Mouse (Mus musculus) stomach, embryonic 15.5 days (tissue): ENCODE measurements around the gene 4921507P07Rik. TPM values are rescaled to one million over a fixed set of nuclear protein-coding genes. Genes with fewer than 3 reads are reported as not detected.
"Not testable (repeated sequence)": the region's sequence is repeated elsewhere in the genome, so short reads cannot be mapped to it uniquely, and the experiment has no call there.

Source experiments
- ATAC-seq: fragments of 200-750 bp; cut with Nextera tagmentation; 2 replicates; pipeline ENCODE4 v1.8.0; 2017; ENCODE audit warnings: low read depth, moderate number of reproducible peaks, moderate TSS enrichment; ENCODE audit not compliant: insufficient read depth, low FRiP score
- H3K27ac ChIP-seq: fragments of 300-500 bp; sonication (generic); 2 replicates; pipeline ENCODE4 v1.5.1; 2015; ENCODE audit warnings: mild to moderate bottlenecking, inconsistent platforms
- H3K27me3 ChIP-seq: fragments of 300-500 bp; sonication (generic); replicated peaks from 2 replicates; pipeline ENCODE4 v1.6.1; 2015; ENCODE audit warnings: inconsistent platforms
- H3K36me3 ChIP-seq: fragments of 300-500 bp; sonication (generic); 2 replicates; pipeline ENCODE4 v1.6.1; 2015; ENCODE audit warnings: inconsistent platforms
- H3K4me1 ChIP-seq: fragments of 300-500 bp; sonication (generic); 2 replicates; pipeline ENCODE4 v1.6.1; 2015; ENCODE audit warnings: inconsistent platforms
- H3K4me2 ChIP-seq: fragments of 300-500 bp; sonication (generic); 2 replicates; pipeline ENCODE4 v1.6.1; 2015; ENCODE audit warnings: mild to moderate bottlenecking, inconsistent platforms
- H3K4me3 ChIP-seq: fragments of 300-500 bp; sonication (generic); replicated peaks from 2 replicates; pipeline ENCODE4 v1.5.1; 2015; ENCODE audit warnings: inconsistent platforms
- H3K9ac ChIP-seq: fragments of 300-500 bp; sonication (generic); 2 replicates; pipeline ENCODE4 v1.6.1; 2015; ENCODE audit warnings: inconsistent platforms
- H3K9me3 ChIP-seq: fragments of 300-500 bp; sonication (generic); 2 replicates; pipeline ENCODE4 v1.6.1; 2016; ENCODE audit warnings: inconsistent platforms
- WGBS: fragments of 180-500 bp; shearing (Covaris S2); methylation state at CpG from one replicate; pipeline ENCODE4 v1.1.7; 2015; 5-methylcytosine and 5-hydroxymethylcytosine counted together
- polyA plus RNA-seq: library from polyadenylated mRNA; unstranded; fragments of >200 nt; fragmentation: Nextera tagmentation; extraction: Ambion mirVana; gene quantifications from 2 replicates; pipeline ENCODE4 v1.2.1, GENCODE M21; 2015

The 4921507P07Rik gene
- polyA plus RNA-seq, result 0.80 and 0.81 TPM in 2 replicates

DNA sequence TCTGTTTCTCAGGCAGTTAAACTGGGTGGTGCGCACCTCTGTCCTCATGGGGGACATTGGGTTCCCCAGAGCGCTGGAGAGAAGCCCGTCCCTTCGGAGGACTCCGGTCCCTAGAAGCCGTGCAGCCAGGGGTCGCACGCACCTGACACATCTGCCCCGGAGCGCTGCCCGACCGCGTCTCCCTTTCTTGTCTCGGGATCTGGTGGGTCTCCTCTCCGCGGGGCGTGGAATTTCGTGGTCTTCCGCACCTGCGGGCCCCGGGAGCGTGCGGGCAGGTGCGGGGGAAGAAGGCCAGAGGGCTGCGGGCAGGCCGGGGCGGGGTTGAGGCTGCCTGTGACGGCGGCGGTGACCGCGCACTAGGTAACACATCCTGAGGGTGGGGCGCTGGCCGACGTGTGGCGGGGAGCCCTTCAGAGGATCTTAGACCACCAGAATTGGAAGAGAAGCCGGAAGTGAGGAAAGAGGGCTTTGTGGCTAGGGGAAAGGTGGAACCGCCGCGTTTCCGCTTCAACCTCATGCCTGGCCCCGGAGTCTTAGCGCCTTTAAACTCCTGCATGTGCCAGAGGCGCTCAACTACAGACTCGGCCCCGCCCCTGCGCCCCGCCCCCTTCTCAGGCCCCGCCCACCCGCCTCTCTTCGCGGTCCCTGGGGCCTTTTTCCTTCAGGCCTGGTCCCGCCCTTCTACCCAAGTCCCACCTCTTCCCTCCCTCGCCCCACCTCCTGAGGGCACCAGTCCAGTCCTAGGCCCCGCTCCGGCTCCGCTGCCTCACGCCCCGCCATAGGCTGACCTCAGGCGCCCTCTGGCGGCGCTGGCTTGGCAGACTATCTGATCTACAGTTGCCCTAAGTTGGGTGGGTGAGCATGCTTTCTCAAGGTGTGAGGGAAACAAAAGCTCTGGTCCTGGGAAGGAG is at the start of gene 4921507P07Rik:
4921507P07Rik (minus strand) TSS at position 332 of the 911 bp plus-strand sequence.
- H3K27ac ChIP-seq, result peak within 1 kb of the TSS; percentile 55
- under 1% methylated on average over 58 of the region's 62 CpGs for WGBS
- peak within 1 kb of the TSS; percentile 99 for H3K4me2 ChIP-seq
- peak; percentile 97 for ATAC-seq
- H3K4me1 ChIP-seq, result 0 out of 2 replicates have a peak, but pooled peaks cover 6% of the 10 kb centered on the region
- H3K36me3 ChIP-seq, result no peaks in the 10 kb centered on the region
- peak within 1 kb of the TSS; percentile 49 for H3K9ac ChIP-seq
- peak within 1 kb of the TSS; percentile 62 for H3K4me3 ChIP-seq
- no peaks in the 10 kb centered on the region for H3K27me3 ChIP-seq
- H3K9me3 ChIP-seq, result no peaks in the 10 kb centered on the region

DNA sequence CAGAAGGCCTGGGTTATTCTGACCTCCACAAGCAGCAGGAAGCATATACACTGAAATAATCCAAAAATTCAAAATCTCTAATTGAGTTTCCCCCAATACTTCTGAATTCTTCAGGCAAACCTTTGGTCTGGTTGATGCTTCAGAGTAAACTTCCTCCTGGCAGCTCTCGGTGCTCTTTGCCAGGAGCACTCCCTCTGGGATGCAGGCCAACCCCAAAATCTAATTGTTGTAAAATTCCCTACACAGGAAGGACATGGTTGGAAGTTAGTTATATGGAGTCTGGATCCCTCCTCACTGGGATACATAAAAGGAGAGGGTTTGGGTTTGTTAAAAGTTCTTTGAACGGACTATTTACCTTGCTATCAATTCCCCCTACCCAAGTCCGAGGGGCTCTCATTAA is 48.3 kb upstream of the 4921507P07Rik start:
- Histone ChIP-seq H3K9ac (no peak overlapping the region), H3K36me3 (no peaks in the 10 kb centered on the region), H3K4me2 (no peak overlapping the region), H3K4me3 (no peak overlapping the region), H3K27ac (no peak overlapping the region), H3K4me1 (0 out of 2 replicates have a peak, but pooled peaks cover 3% of the 10 kb centered on the region), H3K9me3 (no peaks in the 10 kb centered on the region), H3K27me3 (no peaks in the 10 kb centered on the region)
- ATAC-seq, result no peak
- 38% methylated on average over 3 of the region's 3 CpGs for WGBS

DNA sequence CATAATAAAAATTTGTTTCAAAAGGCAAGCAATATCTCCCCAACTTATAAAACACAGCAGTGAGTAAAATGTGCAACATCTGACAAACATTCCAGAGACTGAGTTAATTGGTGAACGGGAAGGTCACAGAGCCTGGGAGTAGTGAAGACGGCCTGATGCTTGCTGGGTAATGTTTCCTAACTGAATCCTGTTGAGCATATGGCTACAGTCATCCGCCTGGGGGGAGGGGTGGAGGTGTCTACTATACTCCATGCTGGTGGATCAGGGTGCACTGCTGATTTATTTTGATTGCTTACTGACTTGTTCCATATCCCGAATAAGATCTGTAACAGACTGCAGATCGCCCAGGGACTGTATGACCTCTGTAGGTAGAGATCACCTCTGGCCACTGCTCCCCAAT is 45.5 kb upstream of the 4921507P07Rik start:
- Histone ChIP-seq H3K4me3 (no peak overlapping the region), H3K36me3 (no peaks in the 10 kb centered on the region), H3K9me3 (no peaks in the 10 kb centered on the region), H3K9ac (no peak overlapping the region), H3K27me3 (no peaks in the 10 kb centered on the region), H3K27ac (no peak overlapping the region), H3K4me2 (no peak overlapping the region), H3K4me1 (no peaks in the 10 kb centered on the region)
- ATAC-seq, result no peak
- 42% methylated on average over 5 of the region's 5 CpGs for WGBS

DNA sequence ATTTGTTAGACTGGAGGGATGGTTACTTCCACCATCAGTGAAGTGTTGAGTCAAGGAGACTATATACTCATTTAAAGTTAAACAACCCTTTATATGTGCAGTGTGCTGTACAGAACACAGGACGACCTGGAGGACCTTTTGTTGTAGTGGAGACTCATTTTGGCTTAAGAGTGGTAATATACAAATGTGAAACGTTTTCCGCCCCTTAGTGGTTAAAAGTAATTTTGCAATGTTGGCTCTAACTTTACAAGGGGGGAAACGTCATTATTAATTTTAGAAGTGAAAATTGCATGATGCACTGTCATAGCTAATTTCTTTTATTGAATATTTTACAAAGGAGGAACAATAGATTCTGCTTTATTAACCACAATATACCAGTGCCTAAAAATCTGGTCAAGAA is 43.9 kb upstream of the 4921507P07Rik start:
- no peaks in the 10 kb centered on the region for H3K36me3 ChIP-seq
- H3K27ac ChIP-seq, result no peak overlapping the region
- H3K4me3 ChIP-seq, result no peak overlapping the region
- no peaks in the 10 kb centered on the region for H3K27me3 ChIP-seq
- H3K9ac ChIP-seq, result no peak overlapping the region
- 79% methylated on average over 4 of the region's 4 CpGs for WGBS
- ATAC-seq, result no peak
- no peaks in the 10 kb centered on the region for H3K9me3 ChIP-seq
- H3K4me2 ChIP-seq, result no peak overlapping the region
- H3K4me1 ChIP-seq, result no peaks in the 10 kb centered on the region

DNA sequence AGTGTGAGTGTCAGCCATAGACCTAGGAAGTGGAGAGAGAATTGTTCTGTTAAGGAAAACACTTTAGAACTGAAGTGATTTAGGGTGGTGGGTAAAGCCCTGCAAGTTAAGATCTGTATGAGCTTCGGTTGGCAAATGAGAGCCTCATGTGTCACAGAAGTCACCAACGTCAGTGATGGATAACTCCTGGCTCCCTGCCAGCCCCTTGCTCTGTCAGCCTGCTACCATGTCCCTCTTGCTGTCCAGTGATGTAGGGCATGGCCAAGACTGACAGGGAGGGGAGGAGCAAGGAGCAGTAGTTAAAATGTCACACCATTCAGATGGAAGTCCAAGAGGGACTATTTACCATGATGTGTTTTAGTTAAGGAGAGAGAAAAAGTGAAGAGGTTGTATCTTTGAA is 43.2 kb upstream of the 4921507P07Rik start:
- Histone ChIP-seq H3K4me2 (no peak overlapping the region), H3K27ac (no peak overlapping the region), H3K4me1 (no peaks in the 10 kb centered on the region), H3K4me3 (no peak overlapping the region), H3K27me3 (no peaks in the 10 kb centered on the region), H3K9me3 (no peaks in the 10 kb centered on the region), H3K9ac (no peak overlapping the region), H3K36me3 (no peaks in the 10 kb centered on the region)
- no peak for ATAC-seq
- 24% methylated on average over 2 of the region's 2 CpGs for WGBS

DNA sequence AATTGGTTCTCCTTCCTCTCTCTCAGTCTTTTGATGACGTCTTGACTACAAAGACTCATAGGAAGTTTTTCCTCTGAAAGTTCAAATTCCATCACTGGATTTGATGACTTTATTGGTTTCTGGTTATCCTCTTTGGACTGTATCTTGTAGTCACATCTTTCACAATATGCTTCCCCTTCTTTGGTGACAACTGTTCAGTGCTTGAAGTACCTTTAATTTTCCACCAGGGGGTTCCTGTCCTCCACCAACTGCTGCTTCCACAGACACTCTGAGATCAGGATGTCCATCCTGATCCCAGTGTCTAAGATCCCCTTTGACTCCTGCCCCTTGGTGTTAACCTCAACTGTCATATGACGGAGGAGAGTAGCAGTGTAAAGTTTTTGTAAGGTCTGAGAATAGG is 29.7 kb upstream of the 4921507P07Rik start:
- H3K4me1 ChIP-seq, H3K4me3 ChIP-seq, H3K9me3 ChIP-seq, H3K27ac ChIP-seq, H3K4me2 ChIP-seq, ATAC-seq, H3K27me3 ChIP-seq, H3K36me3 ChIP-seq, H3K9ac ChIP-seq: not testable (repeated sequence)
- 70% methylated on average over 2 of the region's 2 CpGs for WGBS

DNA sequence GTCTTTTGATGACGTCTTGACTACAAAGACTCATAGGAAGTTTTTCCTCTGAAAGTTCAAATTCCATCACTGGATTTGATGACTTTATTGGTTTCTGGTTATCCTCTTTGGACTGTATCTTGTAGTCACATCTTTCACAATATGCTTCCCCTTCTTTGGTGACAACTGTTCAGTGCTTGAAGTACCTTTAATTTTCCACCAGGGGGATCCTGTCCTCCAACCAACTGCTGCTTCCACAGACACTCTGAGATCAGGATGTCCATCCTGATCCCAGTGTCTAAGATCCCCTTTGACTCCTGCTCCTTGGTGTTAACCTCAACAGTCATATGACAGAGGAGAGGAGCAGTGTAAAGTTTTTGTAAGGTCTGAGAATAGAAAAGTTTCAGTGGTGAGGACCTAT is 21.8 kb upstream of the 4921507P07Rik start:
- WGBS, result 95% methylated on average over 1 of the region's 1 CpGs

DNA sequence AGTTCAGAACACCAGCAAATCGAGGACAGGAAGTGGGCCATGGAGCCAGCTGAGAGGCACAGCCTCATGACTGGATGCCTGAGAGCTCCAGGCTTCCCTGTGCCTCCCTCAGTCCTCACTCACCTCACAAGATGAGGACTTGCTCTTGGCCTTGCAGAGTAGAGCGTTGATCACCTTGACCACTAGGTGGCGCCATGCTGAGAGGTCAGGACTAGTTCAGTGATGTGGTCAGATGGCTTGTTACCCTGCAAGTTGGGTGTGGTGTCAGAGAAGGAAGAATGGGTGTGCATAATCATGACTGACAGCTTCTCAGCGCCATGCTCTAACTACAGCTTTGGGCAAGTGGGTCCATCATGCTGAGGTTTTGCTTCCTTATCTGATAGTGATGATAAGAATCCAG is 5.2 kb upstream of the 4921507P07Rik start:
- 33% methylated on average over 4 of the region's 4 CpGs for WGBS
- H3K9ac ChIP-seq, result no peak overlapping the region
- no peak overlapping the region for H3K27ac ChIP-seq
- no peak overlapping the region for H3K4me2 ChIP-seq
- ATAC-seq, result no peak
- 0 out of 2 replicates have a peak, but pooled peaks cover 6% of the 10 kb centered on the region for H3K4me1 ChIP-seq
- H3K4me3 ChIP-seq, result no peak overlapping the region
- H3K36me3 ChIP-seq, result no peaks in the 10 kb centered on the region
- no peaks in the 10 kb centered on the region for H3K9me3 ChIP-seq
- H3K27me3 ChIP-seq, result no peaks in the 10 kb centered on the region

More for the DNA sequence above, 21.8 kb upstream of the 4921507P07Rik start:
- not testable (repeated sequence) for H3K4me2 ChIP-seq, H3K36me3 ChIP-seq, H3K27me3 ChIP-seq, H3K27ac ChIP-seq, H3K9me3 ChIP-seq, H3K4me3 ChIP-seq, ATAC-seq, H3K9ac ChIP-seq, H3K4me1 ChIP-seq

DNA sequence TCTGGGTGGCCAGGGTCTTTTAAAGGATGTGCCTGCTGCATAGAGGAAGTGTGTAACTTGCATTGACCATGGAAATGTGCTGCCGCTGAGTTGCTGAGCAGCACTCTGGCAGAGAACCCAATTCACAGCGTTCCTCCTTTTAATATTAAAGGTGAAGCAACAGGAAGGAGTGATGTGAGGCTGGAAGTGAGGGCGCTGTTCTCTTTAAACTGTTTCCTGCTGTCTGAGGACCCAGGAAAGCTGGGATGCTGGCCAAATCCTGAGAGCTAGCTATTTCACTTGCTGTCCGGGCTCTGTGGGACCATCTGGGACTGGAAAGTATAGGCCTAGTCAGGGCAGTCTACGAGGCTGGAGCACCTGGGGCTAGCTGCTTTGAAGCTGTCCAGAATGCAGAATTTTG is 2.1 kb upstream of the 4921507P07Rik start:
- 39% methylated on average over 5 of the region's 5 CpGs for WGBS
- no peaks in the 10 kb centered on the region for H3K36me3 ChIP-seq
- no peaks in the 10 kb centered on the region for H3K27me3 ChIP-seq
- H3K4me3 ChIP-seq, result no peak overlapping the region
- no peaks in the 10 kb centered on the region for H3K9me3 ChIP-seq
- H3K4me2 ChIP-seq, result no peak overlapping the region
- H3K27ac ChIP-seq, result no peak overlapping the region
- ATAC-seq, result no peak
- 0 out of 2 replicates have a peak, but pooled peaks cover 6% of the 10 kb centered on the region for H3K4me1 ChIP-seq
- H3K9ac ChIP-seq, result no peak overlapping the region

DNA sequence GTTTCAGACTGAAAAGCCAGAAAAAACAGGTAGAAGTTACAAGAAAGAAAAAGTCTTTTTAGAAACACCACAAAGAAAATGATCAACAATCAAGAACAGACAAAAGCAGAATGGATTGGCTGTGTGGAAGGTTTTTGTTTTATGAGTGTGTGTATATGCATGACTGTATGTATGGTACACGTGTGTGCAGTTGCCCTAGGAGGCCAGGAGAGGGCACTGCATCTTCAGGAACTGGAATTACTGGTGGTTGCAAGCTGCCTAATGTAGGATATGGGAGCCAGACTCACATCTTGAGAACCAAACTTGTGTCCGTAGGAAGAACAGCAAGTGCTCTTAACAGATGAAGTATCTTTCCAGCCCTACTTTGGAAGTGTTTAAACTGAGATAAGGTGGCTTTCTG is 2.1 kb downstream of the 4921507P07Rik start:
- WGBS, result 80% methylated on average over 2 of the region's 2 CpGs
- Histone ChIP-seq H3K27me3 (no peaks in the 10 kb centered on the region), H3K4me2 (no peak overlapping the region), H3K4me1 (0 out of 2 replicates have a peak, but pooled peaks cover 6% of the 10 kb centered on the region), H3K4me3 (no peak overlapping the region), H3K27ac (no peak overlapping the region), H3K36me3 (no peaks in the 10 kb centered on the region), H3K9ac (no peak overlapping the region), H3K9me3 (no peaks in the 10 kb centered on the region)
- no peak for ATAC-seq

DNA sequence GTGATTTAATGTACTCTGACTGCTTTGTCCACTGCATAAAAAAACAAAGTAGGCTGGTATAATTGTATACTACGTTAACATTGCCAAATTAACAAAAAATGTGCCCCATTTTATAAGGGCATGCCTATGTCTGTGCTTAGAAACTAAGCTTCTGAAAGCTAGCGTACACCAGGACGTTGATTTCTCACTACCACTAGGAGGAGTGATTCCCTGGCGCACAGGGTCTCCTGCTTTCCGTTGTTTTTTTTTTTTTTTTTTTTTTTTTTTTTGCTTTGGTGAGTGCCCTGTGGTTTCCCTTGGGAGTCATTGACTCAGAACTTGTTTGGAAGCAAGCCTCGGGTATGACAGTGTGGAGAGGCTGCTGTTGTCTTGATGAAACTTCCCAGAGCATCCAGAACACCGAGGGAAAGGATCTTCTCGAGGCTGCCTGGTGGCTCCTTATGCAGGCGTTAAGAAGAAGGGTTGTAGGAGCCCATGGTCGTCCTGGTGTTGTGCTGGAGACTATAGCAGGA is 3.0 kb downstream of the 4921507P07Rik start:
- Histone ChIP-seq H3K36me3 (no peaks in the 10 kb centered on the region), H3K27ac (no peak overlapping the region), H3K4me1 (0 out of 2 replicates have a peak, but pooled peaks cover 2% of the 10 kb centered on the region), H3K4me2 (no peak overlapping the region), H3K4me3 (no peak overlapping the region), H3K9ac (no peak overlapping the region), H3K27me3 (no peaks in the 10 kb centered on the region), H3K9me3 (no peaks in the 10 kb centered on the region)
- no peak for ATAC-seq
- 69% methylated on average over 10 of the region's 10 CpGs for WGBS

DNA sequence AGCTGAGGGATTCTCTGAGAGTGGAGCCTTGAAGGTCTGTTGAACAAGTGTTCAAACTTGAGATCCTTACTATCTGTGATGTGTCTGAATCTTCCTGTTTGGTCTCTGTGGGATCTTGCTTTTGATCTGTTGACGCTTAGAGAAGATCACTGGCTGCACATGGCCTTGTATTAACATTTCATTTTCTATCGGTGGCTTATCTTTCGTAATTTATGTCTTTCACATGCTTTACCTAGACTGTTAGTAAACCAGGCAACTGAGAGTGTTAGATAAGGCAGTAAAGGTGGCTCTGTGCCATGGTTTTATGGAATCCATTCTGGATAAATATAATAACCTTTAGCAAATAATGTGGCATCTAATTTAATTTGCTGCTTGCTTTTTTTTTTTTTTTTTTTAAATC is 6.2 kb downstream of the 4921507P07Rik start:
- H3K4me3 ChIP-seq, result no peak overlapping the region
- H3K4me2 ChIP-seq, result no peak overlapping the region
- H3K27ac ChIP-seq, result no peak overlapping the region
- no peaks in the 10 kb centered on the region for H3K9me3 ChIP-seq
- no peak overlapping the region for H3K9ac ChIP-seq
- WGBS, result 69% methylated on average over 3 of the region's 3 CpGs
- no peaks in the 10 kb centered on the region for H3K36me3 ChIP-seq
- no peak for ATAC-seq
- H3K27me3 ChIP-seq, result no peaks in the 10 kb centered on the region
- H3K4me1 ChIP-seq, result no peaks in the 10 kb centered on the region
